Mouse (Mus musculus): ENCODE data around the gene Mpv17l2.

DNA sequence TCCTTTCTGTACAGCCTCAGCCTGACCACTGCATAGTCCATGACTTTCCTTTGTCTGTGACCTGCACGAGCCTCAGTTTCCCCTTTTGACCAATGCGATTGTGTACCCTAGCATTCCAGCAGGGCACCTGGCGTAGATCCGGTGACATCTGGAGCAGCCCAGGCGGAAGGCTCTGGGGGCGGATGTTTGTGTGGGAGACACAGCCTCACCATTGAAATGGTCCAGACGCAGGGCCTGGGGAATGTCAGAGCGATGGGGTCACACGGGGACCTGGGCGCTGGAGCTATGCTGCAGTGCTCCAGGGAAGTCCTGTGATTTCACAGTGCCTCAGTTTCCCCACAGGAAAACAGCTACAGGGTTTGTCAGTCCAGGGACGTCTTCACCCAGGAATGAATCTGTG is 18.6 kb downstream of the Mpv17l2 start:
- no peak for TF ChIP-seq POLR2A (IDR thresholded peaks at IDR 0.05; ENCODE audit: borderline replicate concordance, low read depth, low read length)
- no peak for TF ChIP-seq CTCF (IDR thresholded peaks at IDR 0.05; ENCODE audit: low read depth, low read length)
